Mouse (Mus musculus) heart, embryonic 13.5 days (tissue): Measurements from ENCODE around the gene Sez6l. TPM values are rescaled to one million over a fixed set of nuclear protein-coding genes. Genes with fewer than 3 reads are reported as not detected.

Experiments
- ATAC-seq: fragments of 200-750 bp; cut with Nextera tagmentation; 2 replicates; pipeline ENCODE4 v1.8.0; 2017; ENCODE audit warnings: moderate TSS enrichment; ENCODE audit not compliant: insufficient number of reproducible peaks, low FRiP score, low TSS enrichment; ENCODE audit errors: extremely low read depth
- H3K27ac ChIP-seq: fragments of 300-500 bp; sonication (generic); replicated peaks from 2 replicates; pipeline ENCODE4 v1.5.1; 2015; ENCODE audit warnings: moderate library complexity, mild to moderate bottlenecking, inconsistent platforms
- H3K27me3 ChIP-seq: fragments of 300-500 bp; sonication (generic); replicated peaks from 2 replicates; pipeline ENCODE4 v1.6.1; 2015; ENCODE audit warnings: mild to moderate bottlenecking, inconsistent platforms
- H3K36me3 ChIP-seq: fragments of 300-500 bp; sonication (generic); 2 replicates; pipeline ENCODE4 v1.6.1; 2015; ENCODE audit warnings: mild to moderate bottlenecking, inconsistent platforms
- H3K4me1 ChIP-seq: fragments of 300-500 bp; sonication (generic); 2 replicates; pipeline ENCODE4 v1.6.1; 2015; ENCODE audit warnings: inconsistent platforms
- H3K4me2 ChIP-seq: fragments of 300-500 bp; sonication (generic); 2 replicates; pipeline ENCODE4 v1.6.1; 2015; ENCODE audit warnings: inconsistent platforms, mild to moderate bottlenecking, moderate library complexity
- H3K4me3 ChIP-seq: fragments of 300-500 bp; sonication (generic); 2 replicates; pipeline ENCODE4 v1.5.1; 2015; ENCODE audit warnings: moderate library complexity, mild to moderate bottlenecking, inconsistent platforms
- H3K9ac ChIP-seq: fragments of 300-500 bp; sonication (generic); 2 replicates; pipeline ENCODE4 v1.6.1; 2015; ENCODE audit warnings: inconsistent platforms, mild to moderate bottlenecking, moderate library complexity
- H3K9me3 ChIP-seq: fragments of 300-500 bp; sonication (generic); 2 replicates; pipeline ENCODE4 v1.6.1; 2016; ENCODE audit warnings: inconsistent platforms
- WGBS: fragments of 180-500 bp; shearing (Covaris S2); methylation state at CpG from one replicate; pipeline ENCODE4 v1.1.7; 2015; ENCODE audit warnings: mixed read lengths; 5-methylcytosine and 5-hydroxymethylcytosine counted together
- polyA plus RNA-seq: library from polyadenylated mRNA; unstranded; fragments of >200 nt; fragmentation: Nextera tagmentation; extraction: Ambion mirVana; gene quantifications from 2 replicates; pipeline ENCODE4 v1.2.1, GENCODE M21; 2015

Sez6l gene
- polyA plus RNA-seq, 1 experiment from 2014 or later = 0.33 TPM

GRCm38 (mm10) chr5:112516527-112516926, 60.5 kb downstream of the Sez6l start:
- WGBS = 94% methylated on average over 3 of the region's 3 CpGs
- Histone ChIP-seq H3K9ac (no peak overlapping the region), H3K27ac (no peak overlapping the region), H3K4me2 (no peak overlapping the region), H3K4me1 (peaks cover 11% of the 10 kb centered on the region), H3K36me3 (no peaks in the 10 kb centered on the region), H3K9me3 (0 out of 2 replicates have a peak, but pooled peaks cover 3% of the 10 kb centered on the region), H3K27me3 (peaks cover 44% of the 10 kb centered on the region), H3K4me3 (no peak overlapping the region)
- ATAC-seq = no peak

GRCm38 (mm10) chr5:112510351-112510750, 66.6 kb downstream of the Sez6l start:
- Histone ChIP-seq H3K4me2 (no peak overlapping the region), H3K36me3 (no peaks in the 10 kb centered on the region), H3K27me3 (peaks cover 54% of the 10 kb centered on the region), H3K27ac (no peak overlapping the region), H3K4me1 (no peaks in the 10 kb centered on the region), H3K9ac (no peak overlapping the region), H3K4me3 (no peak overlapping the region), H3K9me3 (peaks cover 9% of the 10 kb centered on the region; the same call in 1 of the 2 replicates)
- no peak for ATAC-seq
- WGBS = 68% methylated on average over 8 of the region's 8 CpGs

GRCm38 (mm10) chr5:112509916-112510315, 67.1 kb downstream of the Sez6l start:
- Histone ChIP-seq H3K36me3 (no peaks in the 10 kb centered on the region), H3K4me2 (no peak overlapping the region), H3K9ac (no peak overlapping the region), H3K4me1 (no peaks in the 10 kb centered on the region), H3K27ac (no peak overlapping the region), H3K27me3 (peaks cover 54% of the 10 kb centered on the region), H3K4me3 (no peak overlapping the region), H3K9me3 (peaks cover 9% of the 10 kb centered on the region; the same call in 1 of the 2 replicates)
- no peak for ATAC-seq
- WGBS = 62% methylated on average over 5 of the region's 5 CpGs

DNA sequence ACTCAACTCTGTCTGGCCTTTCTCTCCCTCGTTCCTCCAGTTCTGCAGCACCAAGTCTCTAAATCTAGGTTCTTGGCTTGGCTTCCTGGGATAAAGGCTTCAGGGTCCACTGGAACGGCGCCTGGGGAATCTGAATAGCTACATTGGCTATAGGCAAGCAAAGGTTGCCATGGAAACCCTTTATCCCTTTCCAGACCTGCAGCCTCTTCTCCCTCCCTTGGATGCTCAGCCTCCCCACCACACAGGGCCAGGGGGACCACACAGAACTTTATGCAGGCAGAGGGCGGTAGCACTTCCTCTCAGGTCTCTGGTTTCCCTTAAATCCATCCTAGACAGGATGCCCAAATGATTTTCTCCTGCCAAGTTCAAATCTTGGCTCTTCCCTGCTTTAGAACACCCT, 71.4 kb downstream of the Sez6l start:
- H3K9ac ChIP-seq = no peak overlapping the region
- peaks cover 58% of the 10 kb centered on the region for H3K27me3 ChIP-seq
- WGBS = 65% methylated on average over 4 of the region's 4 CpGs
- no peaks in the 10 kb centered on the region for H3K36me3 ChIP-seq
- peaks cover 9% of the 10 kb centered on the region; the same call in 1 of the 2 replicates for H3K9me3 ChIP-seq
- H3K4me2 ChIP-seq = no peak overlapping the region
- no peak overlapping the region for H3K27ac ChIP-seq
- ATAC-seq = no peak
- no peaks in the 10 kb centered on the region for H3K4me1 ChIP-seq
- H3K4me3 ChIP-seq = no peak overlapping the region

DNA sequence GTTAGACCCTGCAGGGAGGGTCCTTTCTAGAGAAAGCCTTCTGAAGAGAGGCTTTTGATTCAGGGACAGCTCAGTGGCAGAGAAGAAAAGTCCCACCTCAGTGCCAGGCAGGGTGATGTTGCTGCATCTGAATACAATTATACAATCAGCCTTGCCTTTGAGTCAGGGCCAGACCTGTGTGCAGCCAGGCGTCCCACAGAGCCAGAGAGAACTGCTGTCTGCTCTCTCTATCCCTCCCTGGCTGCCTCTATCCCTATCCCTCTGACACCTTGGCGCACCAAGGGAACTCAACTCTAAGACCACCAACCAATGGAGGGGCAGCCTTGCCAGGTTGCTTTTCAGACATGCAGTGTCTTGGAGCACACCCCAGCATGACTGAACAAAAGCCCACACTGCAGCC, 75.6 kb downstream of the Sez6l start:
- Histone ChIP-seq H3K4me3 (no peak overlapping the region), H3K27ac (no peak overlapping the region), H3K9ac (no peak overlapping the region), H3K27me3 (peaks cover 45% of the 10 kb centered on the region), H3K9me3 (peaks cover 9% of the 10 kb centered on the region; the same call in 1 of the 2 replicates), H3K4me2 (no peak overlapping the region), H3K4me1 (peaks cover 23% of the 10 kb centered on the region), H3K36me3 (no peaks in the 10 kb centered on the region)
- ATAC-seq = no peak
- WGBS = 66% methylated on average over 2 of the region's 2 CpGs

- H3K27me3 ChIP-seq = peaks cover 58% of the 10 kb centered on the region
- no peak for ATAC-seq
- whole genome bisulfite sequencing = 62% methylated on average over 8 of the region's 8 CpGs
- H3K9me3 ChIP-seq = no peaks in the 10 kb centered on the region
- peaks cover 23% of the 10 kb centered on the region for H3K4me1 ChIP-seq
- H3K4me3 ChIP-seq = no peak overlapping the region
- no peak overlapping the region for H3K9ac ChIP-seq
- no peak overlapping the region for H3K4me2 ChIP-seq
- no peak overlapping the region for H3K27ac ChIP-seq
- no peaks in the 10 kb centered on the region for H3K36me3 ChIP-seq
Observed at GRCm38 (mm10) chr5:112499918-112500682, 76.9 kb downstream of the Sez6l start.

GRCm38 (mm10) chr5:112498921-112499917, 77.8 kb downstream of the Sez6l start:
- Histone ChIP-seq H3K4me1 (peaks cover 23% of the 10 kb centered on the region), H3K4me2 (no peak overlapping the region), H3K9ac (no peak overlapping the region), H3K4me3 (no peak overlapping the region), H3K27ac (no peak overlapping the region), H3K36me3 (no peaks in the 10 kb centered on the region), H3K9me3 (no peaks in the 10 kb centered on the region), H3K27me3 (peaks cover 66% of the 10 kb centered on the region)
- ATAC-seq = no peak
- WGBS = 41% methylated on average over 13 of the region's 13 CpGs

- Histone ChIP-seq H3K9ac (no peak overlapping the region), H3K4me3 (no peak overlapping the region), H3K4me2 (no peak overlapping the region), H3K4me1 (peaks cover 28% of the 10 kb centered on the region), H3K36me3 (no peaks in the 10 kb centered on the region), H3K9me3 (no peaks in the 10 kb centered on the region), H3K27me3 (peaks cover 61% of the 10 kb centered on the region), H3K27ac (no peak overlapping the region)
- WGBS = 51% methylated on average over 7 of the region's 7 CpGs
- ATAC-seq = no peak
Observed at GRCm38 (mm10) chr5:112496753-112497369, 80.1 kb downstream of the Sez6l start.

DNA sequence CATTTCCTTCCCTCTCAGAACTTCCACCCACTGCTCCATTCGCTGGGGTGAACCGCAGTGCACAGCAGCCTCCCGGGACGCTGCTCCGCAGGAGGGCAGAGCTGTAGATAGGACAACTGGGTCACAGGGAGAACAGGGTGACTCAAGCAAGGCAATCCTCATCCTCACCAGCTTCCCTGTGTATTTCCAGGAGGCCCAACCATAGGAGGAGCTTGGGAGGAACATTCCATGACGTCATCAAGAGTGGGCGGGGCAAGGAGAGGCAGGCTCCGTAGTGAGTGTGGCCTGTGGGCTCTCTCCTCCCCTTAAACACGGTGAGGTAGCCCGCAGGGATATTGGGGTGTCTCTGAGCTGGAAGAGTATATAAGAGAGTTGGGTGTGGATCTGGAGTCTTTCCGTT, 83.5 kb downstream of the Sez6l start:
- no peak for ATAC-seq
- Histone ChIP-seq H3K4me3 (no peak overlapping the region), H3K4me1 (peaks cover 11% of the 10 kb centered on the region), H3K9me3 (no peaks in the 10 kb centered on the region), H3K4me2 (peak overlapping the region; percentile 29; the same call in 1 of the 2 replicates), H3K9ac (no peak overlapping the region), H3K36me3 (no peaks in the 10 kb centered on the region), H3K27ac (no peak overlapping the region), H3K27me3 (peaks cover 59% of the 10 kb centered on the region)
- 23% methylated on average over 11 of the region's 11 CpGs for WGBS

GRCm38 (mm10) chr5:112491489-112491888, 85.5 kb downstream of the Sez6l start:
- Histone ChIP-seq H3K9ac (no peak overlapping the region), H3K4me1 (peaks cover 5% of the 10 kb centered on the region; the same call in 1 of the 2 replicates), H3K36me3 (no peaks in the 10 kb centered on the region), H3K9me3 (no peaks in the 10 kb centered on the region), H3K27me3 (peaks cover 55% of the 10 kb centered on the region), H3K27ac (no peak overlapping the region), H3K4me2 (no peak overlapping the region), H3K4me3 (no peak overlapping the region)
- no peak for ATAC-seq
- WGBS = 52% methylated on average over 11 of the region's 11 CpGs
